Mouse (Mus musculus) neural tube, embryonic 14.5 days (tissue): ENCODE measurements around the gene Josd1. TPM values are rescaled to one million over a fixed set of nuclear protein-coding genes. Genes with fewer than 3 reads are reported as not detected.
A peak's percentile ranks its signal among the peaks of the same experiment; 100 is the strongest.

Source experiments
- ATAC-seq: fragments of 200-750 bp; cut with Nextera tagmentation; 2 replicates; pipeline ENCODE4 v1.8.0; 2017; ENCODE audit warnings: low read depth, mild to moderate bottlenecking, moderate TSS enrichment, moderate library complexity
- H3K27ac ChIP-seq: fragments of 300-500 bp; sonication (generic); 2 replicates; pipeline ENCODE4 v1.5.1; 2014; ENCODE audit warnings: low read depth, mild to moderate bottlenecking, control low read depth, low read length, moderate library complexity, mixed read lengths
- H3K27me3 ChIP-seq: fragments of 300-500 bp; sonication (generic); 2 replicates; pipeline ENCODE4 v1.6.1; 2014; ENCODE audit warnings: low read length; ENCODE audit not compliant: control insufficient read depth, insufficient read depth
- H3K36me3 ChIP-seq: fragments of 300-500 bp; sonication (generic); 2 replicates; pipeline ENCODE4 v1.6.1; 2014; ENCODE audit warnings: low read length, mixed read lengths; ENCODE audit not compliant: control insufficient read depth, insufficient read depth
- H3K4me1 ChIP-seq: fragments of 300-500 bp; sonication (generic); 2 replicates; pipeline ENCODE4 v1.6.1; 2014; ENCODE audit warnings: low read length; ENCODE audit not compliant: control insufficient read depth, insufficient read depth
- H3K4me2 ChIP-seq: fragments of 300-500 bp; sonication (generic); 2 replicates; pipeline ENCODE4 v1.6.1; 2014; ENCODE audit warnings: mild to moderate bottlenecking, low read depth, low read length, control low read depth
- H3K4me3 ChIP-seq: fragments of 300-500 bp; sonication (generic); 2 replicates; pipeline ENCODE4 v1.5.1; 2014; ENCODE audit warnings: low read depth, low read length, control low read depth, mixed read lengths
- H3K9ac ChIP-seq: fragments of 300-500 bp; sonication (generic); replicated peaks from 2 replicates; pipeline ENCODE4 v1.6.1; 2014; ENCODE audit warnings: low read depth, mild to moderate bottlenecking, control low read depth, low read length, mixed read lengths
- H3K9me3 ChIP-seq: fragments of 300-500 bp; sonication (generic); 2 replicates; pipeline ENCODE4 v1.6.1; 2016; ENCODE audit warnings: low read length; ENCODE audit not compliant: control insufficient read depth
- WGBS: fragments of 180-500 bp; shearing (Covaris S2); extraction: QIAGEN DNeasy Blood & Tissue Kit; methylation state at CpG from one replicate; pipeline ENCODE4 v1.1.7; 2014; 5-methylcytosine and 5-hydroxymethylcytosine counted together
- polyA plus RNA-seq: library from polyadenylated mRNA; unstranded; fragments of >200 nt; fragmentation: Nextera tagmentation; extraction: Ambion mirVana; gene quantifications from 2 replicates; pipeline ENCODE4 v1.2.1, GENCODE M21; 2014

Gene Josd1
- polyA plus RNA-seq, 1 experiment from 2014 or later: 16.0 TPM

GRCm38 (mm10) chr15:79723439-79723838 is 35.7 kb upstream of the Josd1 start:
- Histone ChIP-seq H3K4me2 (no peak overlapping the region), H3K27me3 (no peaks in the 10 kb centered on the region), H3K4me3 (no peak overlapping the region), H3K36me3 (peaks cover 68% of the 10 kb centered on the region), H3K4me1 (no peaks in the 10 kb centered on the region), H3K9ac (no peak overlapping the region), H3K27ac (no peak overlapping the region), H3K9me3 (no peaks in the 10 kb centered on the region)
- ATAC-seq: no peak
- 43% methylated on average over 1 of the region's 1 CpGs for WGBS

GRCm38 (mm10) chr15:79720796-79721195 is 33.1 kb upstream of the Josd1 start:
- no peak for ATAC-seq
- Histone ChIP-seq H3K4me3 (no peak overlapping the region), H3K4me2 (no peak overlapping the region), H3K9me3 (no peaks in the 10 kb centered on the region), H3K36me3 (peaks cover 66% of the 10 kb centered on the region), H3K9ac (no peak overlapping the region), H3K27me3 (no peaks in the 10 kb centered on the region), H3K27ac (no peak overlapping the region), H3K4me1 (no peaks in the 10 kb centered on the region)
- WGBS: 81% methylated on average over 4 of the region's 4 CpGs

- Histone ChIP-seq H3K4me2 (no peak overlapping the region), H3K36me3 (peaks cover 63% of the 10 kb centered on the region), H3K9me3 (no peaks in the 10 kb centered on the region), H3K27me3 (no peaks in the 10 kb centered on the region), H3K4me3 (no peak overlapping the region), H3K9ac (no peak overlapping the region), H3K27ac (no peak overlapping the region), H3K4me1 (no peaks in the 10 kb centered on the region)
- no peak for ATAC-seq
- WGBS: 91% methylated on average over 8 of the region's 8 CpGs
Measured at GRCm38 (mm10) chr15:79720267-79720666, 32.5 kb upstream of the Josd1 start.

- WGBS: 91% methylated on average over 6 of the region's 6 CpGs
- Histone ChIP-seq H3K9ac (no peak overlapping the region), H3K27ac (no peak overlapping the region), H3K4me3 (no peak overlapping the region), H3K9me3 (no peaks in the 10 kb centered on the region), H3K4me2 (no peak overlapping the region), H3K36me3 (peaks cover 68% of the 10 kb centered on the region), H3K27me3 (no peaks in the 10 kb centered on the region), H3K4me1 (no peaks in the 10 kb centered on the region)
- ATAC-seq: no peak
Measured at GRCm38 (mm10) chr15:79716710-79717109, 29.0 kb upstream of the Josd1 start.

- Histone ChIP-seq H3K9me3 (no peaks in the 10 kb centered on the region), H3K27me3 (no peaks in the 10 kb centered on the region), H3K27ac (no peak overlapping the region), H3K4me2 (no peak overlapping the region), H3K9ac (no peak overlapping the region), H3K4me1 (no peaks in the 10 kb centered on the region), H3K4me3 (no peak overlapping the region), H3K36me3 (peaks cover 69% of the 10 kb centered on the region)
- 93% methylated on average over 7 of the region's 7 CpGs for WGBS
- ATAC-seq: no peak
Measured at GRCm38 (mm10) chr15:79715646-79716045, 27.9 kb upstream of the Josd1 start.

- ATAC-seq: no peak
- no peaks in the 10 kb centered on the region for H3K27me3 ChIP-seq
- no peak overlapping the region for H3K4me3 ChIP-seq
- H3K4me2 ChIP-seq: no peak overlapping the region
- no peaks in the 10 kb centered on the region for H3K4me1 ChIP-seq
- peaks cover 29% of the 10 kb centered on the region; the same call in 1 of the 2 replicates for H3K36me3 ChIP-seq
- 93% methylated on average over 5 of the region's 5 CpGs for WGBS
- H3K27ac ChIP-seq: no peak overlapping the region
- no peaks in the 10 kb centered on the region for H3K9me3 ChIP-seq
- H3K9ac ChIP-seq: no peak overlapping the region
Measured at GRCm38 (mm10) chr15:79708229-79708822, 20.6 kb upstream of the Josd1 start.

GRCm38 (mm10) chr15:79706603-79707214 is 19.0 kb upstream of the Josd1 start:
- Histone ChIP-seq H3K9me3 (no peaks in the 10 kb centered on the region), H3K4me2 (no peak overlapping the region), H3K4me1 (no peaks in the 10 kb centered on the region), H3K27me3 (no peaks in the 10 kb centered on the region), H3K27ac (no peak overlapping the region), H3K36me3 (peaks cover 19% of the 10 kb centered on the region; the same call in 1 of the 2 replicates), H3K4me3 (no peak overlapping the region), H3K9ac (no peak overlapping the region)
- WGBS: 88% methylated on average over 17 of the region's 17 CpGs
- no peak for ATAC-seq

- 73% methylated on average over 9 of the region's 9 CpGs for WGBS
- no peak overlapping the region for H3K4me3 ChIP-seq
- H3K27ac ChIP-seq: peak overlapping the region; percentile 73
- H3K9ac ChIP-seq: no peak overlapping the region
- H3K4me1 ChIP-seq: no peaks in the 10 kb centered on the region; the same call in 1 of the 2 replicates
- no peaks in the 10 kb centered on the region for H3K27me3 ChIP-seq
- ATAC-seq: no peak
- peaks cover 2% of the 10 kb centered on the region; the same call in 1 of the 2 replicates for H3K36me3 ChIP-seq
- H3K4me2 ChIP-seq: no peak overlapping the region
- no peaks in the 10 kb centered on the region for H3K9me3 ChIP-seq
Measured at GRCm38 (mm10) chr15:79697558-79698187, 10.0 kb upstream of the Josd1 start.

- Histone ChIP-seq H3K27ac (peak overlapping the region; percentile 73; the same call in 1 of the 2 replicates), H3K36me3 (peaks cover 2% of the 10 kb centered on the region; the same call in 1 of the 2 replicates), H3K4me3 (no peak overlapping the region), H3K9ac (no peak overlapping the region), H3K9me3 (no peaks in the 10 kb centered on the region), H3K4me1 (peaks cover 6% of the 10 kb centered on the region), H3K27me3 (no peaks in the 10 kb centered on the region), H3K4me2 (no peak overlapping the region)
- no peak for ATAC-seq
- WGBS: 59% methylated on average over 6 of the region's 6 CpGs
Measured at GRCm38 (mm10) chr15:79697011-79697410, 9.3 kb upstream of the Josd1 start.
